Mouse (Mus musculus): ENCODE measurements at regions not wholly inside any gene's neighbourhood (a gene's known extent, or its start where the extent isn't known, plus 50 kb on each side); places are given as distances from the start of the nearest gene placed in this dataset.

DNA sequence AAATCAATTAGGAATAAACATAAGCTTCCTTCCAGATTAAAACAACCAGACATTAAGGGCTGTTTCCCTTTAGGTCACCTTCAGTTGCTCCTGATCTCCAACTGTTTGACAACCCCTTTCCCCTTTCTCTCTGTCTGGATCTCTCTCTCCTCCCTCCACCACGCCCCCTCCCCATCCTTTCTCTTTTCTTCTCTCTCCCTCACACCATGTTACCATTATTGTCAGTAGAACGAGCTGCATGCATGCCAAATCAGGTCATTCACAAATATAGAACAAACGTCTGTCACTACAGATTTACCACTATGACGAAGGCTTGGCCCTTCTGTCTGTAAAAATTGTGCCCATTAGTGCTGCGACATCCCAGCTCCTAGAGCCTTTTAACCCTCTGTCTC, 258.9 kb downstream of the Cd83 start:
- TF ChIP-seq CTCF (IDR thresholded peaks at IDR 0.05; ENCODE audit: control insufficient read depth, insufficient read depth, low read length) (no peak), POLR2A (IDR thresholded peaks at IDR 0.05; ENCODE audit: borderline replicate concordance, control insufficient read depth, low read depth, low read length) (no peak)

Measured in bone marrow, adult 2 months (tissue).